Mouse (Mus musculus) embryonic facial prominence, embryonic 13.5 days (tissue): ENCODE results near the gene A830005F24Rik. TPM values are rescaled to one million over a fixed set of nuclear protein-coding genes. Genes with fewer than 3 reads are reported as not detected.
"Not testable (repeated sequence)": the region's sequence is repeated elsewhere in the genome, so short reads cannot be mapped to it uniquely, and the experiment has no call there.

ENCODE experiments used
- ATAC-seq: fragments of 200-750 bp; cut with Nextera tagmentation; 2 replicates; pipeline ENCODE4 v1.8.0; 2017; ENCODE audit warnings: low read depth; ENCODE audit not compliant: insufficient number of reproducible peaks, insufficient read depth, low FRiP score, low TSS enrichment
- H3K27ac ChIP-seq: fragments of 300-500 bp; sonication (generic); 2 replicates; pipeline ENCODE4 v1.5.1; 2015; ENCODE audit warnings: moderate library complexity, mild to moderate bottlenecking, inconsistent platforms
- H3K27me3 ChIP-seq: fragments of 300-500 bp; sonication (generic); 2 replicates; pipeline ENCODE4 v1.6.1; 2015; ENCODE audit warnings: mild to moderate bottlenecking, inconsistent platforms
- H3K36me3 ChIP-seq: fragments of 300-500 bp; sonication (generic); 2 replicates; pipeline ENCODE4 v1.6.1; 2015; ENCODE audit warnings: mild to moderate bottlenecking, inconsistent platforms
- H3K4me1 ChIP-seq: fragments of 300-500 bp; sonication (generic); 2 replicates; pipeline ENCODE4 v1.6.1; 2015; ENCODE audit warnings: inconsistent platforms
- H3K4me2 ChIP-seq: fragments of 300-500 bp; sonication (generic); 2 replicates; pipeline ENCODE4 v1.6.1; 2015; ENCODE audit warnings: moderate library complexity, mild to moderate bottlenecking, inconsistent platforms
- H3K4me3 ChIP-seq: fragments of 300-500 bp; sonication (generic); 2 replicates; pipeline ENCODE4 v1.5.1; 2015; ENCODE audit warnings: mild to moderate bottlenecking, inconsistent platforms
- H3K9ac ChIP-seq: fragments of 300-500 bp; sonication (generic); 2 replicates; pipeline ENCODE4 v1.6.1; 2015; ENCODE audit warnings: mild to moderate bottlenecking, inconsistent platforms
- H3K9me3 ChIP-seq: fragments of 300-500 bp; sonication (generic); 2 replicates; pipeline ENCODE4 v1.6.1; 2016; ENCODE audit warnings: inconsistent platforms
- WGBS: fragments of 180-500 bp; shearing (Covaris S2); methylation state at CpG from one replicate; pipeline ENCODE4 v1.1.7; 2015; ENCODE audit warnings: mixed read lengths; 5-methylcytosine and 5-hydroxymethylcytosine counted together
- polyA plus RNA-seq: library from polyadenylated mRNA; unstranded; fragments of >200 nt; fragmentation: Nextera tagmentation; extraction: Ambion mirVana; gene quantifications from 2 replicates; pipeline ENCODE4 v1.2.1, GENCODE M21; 2015

The A830005F24Rik gene
- polyA plus RNA-seq, 1 experiment from 2014 or later: 2.7 TPM

DNA sequence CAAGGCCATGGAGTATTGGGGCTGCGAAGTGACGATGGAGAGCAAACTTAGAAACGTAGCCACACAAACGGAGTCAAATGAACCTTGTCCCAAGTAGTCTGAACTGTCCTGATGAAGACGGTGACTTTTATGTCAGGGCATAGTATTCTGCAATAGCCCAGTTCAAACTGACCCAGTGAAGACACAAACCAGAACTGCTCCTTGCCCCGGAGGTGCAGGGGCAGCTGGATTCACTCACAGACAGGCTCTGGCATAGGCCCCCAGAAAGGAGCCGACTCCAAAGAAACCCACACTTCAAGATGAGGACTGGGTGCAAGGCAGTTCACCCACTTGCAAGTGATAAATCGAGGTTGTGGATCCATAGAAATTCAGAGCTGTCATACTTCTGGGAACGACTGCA is 4.7 kb upstream of the A830005F24Rik start:
- no peak overlapping the region for H3K4me2 ChIP-seq
- H3K4me1 ChIP-seq: peaks cover 9% of the 10 kb centered on the region
- WGBS: 85% methylated on average over 9 of the region's 9 CpGs
- H3K27ac ChIP-seq: no peak overlapping the region
- H3K4me3 ChIP-seq: no peak overlapping the region
- no peaks in the 10 kb centered on the region for H3K9me3 ChIP-seq
- peaks cover 22% of the 10 kb centered on the region for H3K36me3 ChIP-seq
- no peak overlapping the region for H3K9ac ChIP-seq
- ATAC-seq: no peak
- no peaks in the 10 kb centered on the region for H3K27me3 ChIP-seq

GRCm38 (mm10) chr13:48515861-48516260 is 2.5 kb downstream of the A830005F24Rik start:
- H3K4me1 ChIP-seq: peaks cover 9% of the 10 kb centered on the region
- H3K27ac ChIP-seq: no peak overlapping the region
- H3K27me3 ChIP-seq: no peaks in the 10 kb centered on the region
- no peaks in the 10 kb centered on the region for H3K36me3 ChIP-seq
- ATAC-seq: no peak
- 85% methylated on average over 4 of the region's 4 CpGs for WGBS
- H3K9ac ChIP-seq: no peak overlapping the region
- H3K4me3 ChIP-seq: no peak overlapping the region
- H3K4me2 ChIP-seq: no peak overlapping the region
- 0 out of 2 replicates have a peak, but pooled peaks cover 4% of the 10 kb centered on the region for H3K9me3 ChIP-seq

GRCm38 (mm10) chr13:48519122-48519521 is 5.8 kb downstream of the A830005F24Rik start:
- H3K36me3 ChIP-seq, H3K27me3 ChIP-seq, H3K4me2 ChIP-seq, H3K27ac ChIP-seq, H3K9ac ChIP-seq, ATAC-seq, H3K4me3 ChIP-seq, H3K9me3 ChIP-seq, H3K4me1 ChIP-seq: not testable (repeated sequence)

GRCm38 (mm10) chr13:48525745-48526144 is 12.4 kb downstream of the A830005F24Rik start:
- ATAC-seq: no peak
- 70% methylated on average over 5 of the region's 5 CpGs for whole genome bisulfite sequencing
- no peaks in the 10 kb centered on the region for H3K27me3 ChIP-seq

GRCm38 (mm10) chr13:48528123-48528871 is 14.9 kb downstream of the A830005F24Rik start:
- Histone ChIP-seq H3K27me3 (no peaks in the 10 kb centered on the region), H3K36me3 (no peaks in the 10 kb centered on the region), H3K27ac (no peak overlapping the region), H3K9me3 (no peaks in the 10 kb centered on the region), H3K4me2 (no peak overlapping the region), H3K9ac (no peak overlapping the region), H3K4me3 (no peak overlapping the region), H3K4me1 (0 out of 2 replicates have a peak, but pooled peaks cover 3% of the 10 kb centered on the region)
- ATAC-seq: no peak
- 53% methylated on average over 15 of the region's 15 CpGs for WGBS

More at GRCm38 (mm10) chr13:48525745-48526144, 12.4 kb downstream of the A830005F24Rik start:
- Histone ChIP-seq H3K4me2 (no peak overlapping the region), H3K4me3 (no peak overlapping the region), H3K27ac (no peak overlapping the region), H3K36me3 (no peaks in the 10 kb centered on the region), H3K9ac (no peak overlapping the region), H3K9me3 (no peaks in the 10 kb centered on the region), H3K4me1 (0 out of 2 replicates have a peak, but pooled peaks cover 3% of the 10 kb centered on the region)

GRCm38 (mm10) chr13:48529028-48529427 is 15.7 kb downstream of the A830005F24Rik start:
- no peak overlapping the region for H3K4me3 ChIP-seq
- ATAC-seq: no peak
- no peaks in the 10 kb centered on the region for H3K9me3 ChIP-seq
- no peak overlapping the region for H3K27ac ChIP-seq
- H3K9ac ChIP-seq: no peak overlapping the region
- WGBS: 43% methylated on average over 2 of the region's 2 CpGs
- H3K36me3 ChIP-seq: 0 out of 2 replicates have a peak, but pooled peaks cover under 1% of the 10 kb centered on the region
- no peaks in the 10 kb centered on the region for H3K27me3 ChIP-seq
- no peak overlapping the region for H3K4me2 ChIP-seq
- 0 out of 2 replicates have a peak, but pooled peaks cover 3% of the 10 kb centered on the region for H3K4me1 ChIP-seq

GRCm38 (mm10) chr13:48530685-48531084 is 17.3 kb downstream of the A830005F24Rik start:
- H3K27ac ChIP-seq: no peak overlapping the region
- H3K9ac ChIP-seq: no peak overlapping the region
- no peaks in the 10 kb centered on the region for H3K9me3 ChIP-seq
- H3K36me3 ChIP-seq: peaks cover 12% of the 10 kb centered on the region; the same call in 1 of the 2 replicates
- 74% methylated on average over 2 of the region's 2 CpGs for whole genome bisulfite sequencing
- H3K4me3 ChIP-seq: no peak overlapping the region
- H3K4me1 ChIP-seq: 0 out of 2 replicates have a peak, but pooled peaks cover 3% of the 10 kb centered on the region
- H3K27me3 ChIP-seq: no peaks in the 10 kb centered on the region
- no peak overlapping the region for H3K4me2 ChIP-seq
- ATAC-seq: no peak

- peaks cover 17% of the 10 kb centered on the region; the same call in 1 of the 2 replicates for H3K36me3 ChIP-seq
- H3K9ac ChIP-seq: no peak overlapping the region
- H3K4me1 ChIP-seq: 0 out of 2 replicates have a peak, but pooled peaks cover 3% of the 10 kb centered on the region
- H3K27me3 ChIP-seq: no peaks in the 10 kb centered on the region
- H3K4me3 ChIP-seq: no peak overlapping the region
- no peak overlapping the region for H3K27ac ChIP-seq
- no peak for ATAC-seq
- H3K9me3 ChIP-seq: no peaks in the 10 kb centered on the region
- no peak overlapping the region for H3K4me2 ChIP-seq
- WGBS: 74% methylated on average over 2 of the region's 2 CpGs
Measured at GRCm38 (mm10) chr13:48531448-48531847, 18.1 kb downstream of the A830005F24Rik start.

DNA sequence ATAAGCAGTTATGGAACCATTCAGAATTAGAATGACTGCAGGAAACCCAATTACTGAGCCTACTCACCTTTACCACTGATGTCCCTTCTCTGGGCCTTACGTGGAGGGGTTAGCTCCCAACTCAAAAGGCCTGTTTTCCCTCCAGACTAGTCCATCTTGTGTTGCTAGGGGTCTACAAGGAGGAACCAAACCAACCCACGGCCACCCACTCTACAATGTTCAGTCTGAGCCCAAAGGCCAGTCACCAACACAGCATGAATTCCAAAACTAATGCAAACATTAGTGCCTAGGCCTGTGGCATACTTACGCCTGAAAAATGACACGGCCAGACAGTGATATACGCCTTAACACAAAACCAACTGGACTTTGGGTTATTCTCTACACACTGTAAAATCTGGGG is 20.1 kb downstream of the A830005F24Rik start:
- Histone ChIP-seq H3K27me3 (no peaks in the 10 kb centered on the region), H3K9ac (no peak overlapping the region), H3K9me3 (no peaks in the 10 kb centered on the region), H3K4me3 (no peak overlapping the region), H3K27ac (no peak overlapping the region), H3K36me3 (peaks cover 32% of the 10 kb centered on the region), H3K4me2 (no peak overlapping the region), H3K4me1 (no peaks in the 10 kb centered on the region)
- ATAC-seq: no peak
- WGBS: 88% methylated on average over 5 of the region's 5 CpGs

GRCm38 (mm10) chr13:48540488-48540887 is 27.1 kb downstream of the A830005F24Rik start:
- no peak overlapping the region for H3K4me3 ChIP-seq
- H3K9ac ChIP-seq: no peak overlapping the region
- no peak for ATAC-seq
- 62% methylated on average over 1 of the region's 1 CpGs for WGBS
- H3K4me1 ChIP-seq: peaks cover 34% of the 10 kb centered on the region
- H3K36me3 ChIP-seq: peaks cover 21% of the 10 kb centered on the region
- H3K4me2 ChIP-seq: peak overlapping the region; percentile 12
- H3K27ac ChIP-seq: no peak overlapping the region
- H3K9me3 ChIP-seq: no peaks in the 10 kb centered on the region
- H3K27me3 ChIP-seq: no peaks in the 10 kb centered on the region

GRCm38 (mm10) chr13:48544391-48544790 is 31.0 kb downstream of the A830005F24Rik start:
- no peak overlapping the region for H3K9ac ChIP-seq
- H3K36me3 ChIP-seq: no peaks in the 10 kb centered on the region
- no peaks in the 10 kb centered on the region for H3K27me3 ChIP-seq
- H3K9me3 ChIP-seq: no peaks in the 10 kb centered on the region
- ATAC-seq: no peak
- peaks cover 36% of the 10 kb centered on the region for H3K4me1 ChIP-seq
- H3K27ac ChIP-seq: no peak overlapping the region
- H3K4me2 ChIP-seq: peak overlapping the region; percentile 66
- peak overlapping the region; percentile 83 for H3K4me3 ChIP-seq

- H3K9ac ChIP-seq: peak overlapping the region; percentile 90
- no peaks in the 10 kb centered on the region for H3K27me3 ChIP-seq
- no peak for ATAC-seq
- WGBS: 36% methylated on average over 4 of the region's 4 CpGs
- peak overlapping the region; percentile 83 for H3K4me3 ChIP-seq
- no peak overlapping the region for H3K27ac ChIP-seq
- H3K4me1 ChIP-seq: peaks cover 33% of the 10 kb centered on the region
- H3K36me3 ChIP-seq: no peaks in the 10 kb centered on the region
- peak overlapping the region; percentile 66 for H3K4me2 ChIP-seq
- H3K9me3 ChIP-seq: no peaks in the 10 kb centered on the region
Measured at GRCm38 (mm10) chr13:48544867-48545266, 31.5 kb downstream of the A830005F24Rik start.
